Mouse (Mus musculus) layer of hippocampus, postnatal 36 days (tissue): ENCODE measurements at regions not wholly inside any gene's neighbourhood (a gene's known extent, or its start where the extent isn't known, plus 50 kb on each side); places are given as distances from the start of the nearest gene placed in this dataset.

Experiments used
- DNase-seq, 2 experiments: peaks; one replicate each; pipeline ENCODE4 v3.0.0; 2022

DNA sequence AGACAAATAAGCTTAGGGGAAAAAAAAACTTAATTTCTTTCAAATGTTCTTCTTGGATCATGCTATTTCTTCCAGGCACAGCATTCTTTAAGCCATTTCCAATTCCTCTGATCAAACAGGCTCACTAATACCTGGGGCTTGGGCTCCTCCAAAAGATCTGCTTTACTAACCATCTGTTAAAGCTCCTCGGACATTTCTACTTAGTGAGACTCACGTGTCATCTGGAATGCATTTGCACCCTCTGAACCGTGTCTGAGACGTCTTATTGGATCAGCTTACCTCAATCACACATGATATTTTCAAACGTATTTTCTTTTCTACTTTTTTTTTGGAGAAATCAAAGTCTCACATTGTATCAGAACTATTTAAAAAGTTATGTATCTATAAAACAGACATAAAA, 132.4 kb downstream of the Npr3 start:
- DNase-seq, result no peak

DNA sequence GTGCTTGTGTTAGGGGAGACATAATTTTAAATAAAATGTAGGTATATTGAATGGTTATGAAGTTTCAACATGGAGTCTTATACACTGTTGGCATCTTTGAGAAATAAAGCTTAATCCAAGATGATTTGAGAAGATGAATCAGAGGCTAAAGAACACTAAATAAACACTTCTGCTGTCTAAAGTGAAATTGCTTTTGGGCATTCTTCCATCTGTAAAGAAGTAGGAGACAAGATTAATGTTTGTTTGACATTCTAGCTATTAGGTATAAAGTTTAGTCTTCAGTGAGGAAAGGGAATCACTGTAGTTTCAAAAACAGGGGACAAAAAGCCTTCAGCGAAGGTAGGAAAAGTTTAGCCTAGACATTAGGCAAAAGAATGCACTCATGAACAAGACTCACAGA, 136.5 kb downstream of the Npr3 start:
- DNase-seq, result no peak

DNA sequence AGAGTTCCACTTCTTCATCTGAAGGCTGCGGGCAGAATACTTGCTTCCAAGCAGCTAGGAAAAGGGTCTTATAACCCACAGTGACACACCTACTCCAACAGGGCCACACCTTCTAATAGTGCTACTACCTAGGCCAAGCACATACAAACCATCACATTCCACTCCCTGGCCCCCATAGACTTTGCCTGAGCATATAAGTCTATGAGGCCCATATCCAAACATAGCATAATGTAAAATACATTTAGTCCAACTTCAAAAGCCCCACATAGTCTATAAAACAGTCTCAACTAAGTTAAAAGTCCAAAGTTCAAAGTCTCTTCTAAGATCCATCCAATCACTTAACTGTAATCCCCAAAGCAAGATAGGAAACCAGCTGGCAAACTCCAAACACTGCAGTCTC, 149.1 kb downstream of the Npr3 start:
- DNase-seq, result no peak

DNA sequence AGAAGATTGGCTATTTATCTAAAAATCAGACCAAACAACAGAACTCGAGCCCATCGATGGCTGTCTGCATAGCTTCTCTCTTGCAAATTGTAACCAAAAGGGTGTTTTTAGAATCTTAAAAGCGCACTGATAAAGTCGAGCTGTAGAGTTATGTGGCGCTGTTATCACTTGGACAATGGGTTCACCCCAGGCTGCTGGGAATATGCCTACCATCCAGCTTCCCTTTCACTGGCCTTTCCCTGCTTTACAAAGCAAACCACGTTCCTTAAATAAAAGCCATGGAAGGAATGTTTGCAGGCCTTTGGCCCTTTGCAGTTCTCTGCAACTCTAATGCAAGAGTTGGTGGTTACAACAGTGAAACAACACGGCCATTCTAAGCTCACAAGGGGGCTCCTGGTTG, 150.3 kb downstream of the Npr3 start:
- no peak for DNase-seq

DNA sequence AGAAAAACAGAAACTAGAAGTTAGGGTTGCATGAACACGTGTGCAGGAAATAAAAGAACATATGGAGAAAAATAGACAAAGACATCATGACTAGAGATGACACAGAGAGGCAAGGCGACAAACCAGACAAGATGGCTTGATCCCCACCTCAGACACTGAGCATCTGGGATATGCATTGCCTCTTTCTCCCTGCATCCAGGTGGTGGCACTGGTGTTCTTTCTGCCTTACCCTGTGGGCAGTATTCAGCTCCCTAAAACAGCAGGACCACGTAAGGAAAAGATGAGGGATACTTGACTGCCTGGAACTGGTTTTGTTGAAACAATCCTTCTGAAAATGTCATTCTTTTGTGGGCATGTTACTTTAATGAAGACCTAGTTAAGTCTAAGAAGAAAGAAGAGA, 153.9 kb downstream of the Npr3 start:
- DNase-seq, result peak; percentile 52 to 58

DNA sequence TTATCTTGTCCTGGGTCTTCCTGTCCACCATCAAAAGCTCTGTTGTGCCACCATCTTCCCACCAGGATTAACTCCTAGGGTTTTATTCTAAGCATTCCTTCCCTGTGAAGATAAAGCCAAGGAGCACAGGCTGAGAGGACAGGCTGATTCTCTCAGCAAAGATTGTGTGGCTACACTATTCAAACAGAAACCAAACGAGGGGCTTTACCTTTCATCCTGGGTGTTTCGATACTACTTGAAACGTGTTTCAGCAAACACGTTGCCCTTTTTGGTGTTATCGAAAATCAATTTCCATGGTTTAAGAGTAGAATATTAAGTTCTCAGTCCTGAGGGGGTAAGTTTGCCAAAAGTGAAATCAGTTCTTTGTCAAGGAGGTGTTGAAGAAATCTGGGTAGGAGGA, 156.2 kb downstream of the Npr3 start:
- DNase-seq, result no peak

DNA sequence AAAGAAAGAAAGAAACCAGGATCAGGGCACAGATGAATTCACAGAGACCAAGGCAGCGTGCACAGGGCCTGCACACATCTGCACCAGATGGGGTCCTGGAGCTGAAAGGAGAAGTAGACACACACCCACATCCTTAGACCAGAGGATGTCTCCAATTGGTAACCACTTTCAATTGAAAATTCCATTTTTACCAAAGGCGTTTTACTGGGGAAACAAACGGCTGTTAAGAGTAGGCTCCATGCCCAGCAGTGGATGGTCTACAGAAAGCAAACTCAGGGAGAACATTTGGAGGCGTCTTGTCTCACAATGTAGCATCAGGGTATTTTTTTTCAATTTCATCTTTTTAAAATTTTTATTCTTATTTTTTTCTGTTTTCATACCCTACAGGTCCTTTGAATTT, 157.6 kb downstream of the Npr3 start:
- no peak for DNase-seq

DNA sequence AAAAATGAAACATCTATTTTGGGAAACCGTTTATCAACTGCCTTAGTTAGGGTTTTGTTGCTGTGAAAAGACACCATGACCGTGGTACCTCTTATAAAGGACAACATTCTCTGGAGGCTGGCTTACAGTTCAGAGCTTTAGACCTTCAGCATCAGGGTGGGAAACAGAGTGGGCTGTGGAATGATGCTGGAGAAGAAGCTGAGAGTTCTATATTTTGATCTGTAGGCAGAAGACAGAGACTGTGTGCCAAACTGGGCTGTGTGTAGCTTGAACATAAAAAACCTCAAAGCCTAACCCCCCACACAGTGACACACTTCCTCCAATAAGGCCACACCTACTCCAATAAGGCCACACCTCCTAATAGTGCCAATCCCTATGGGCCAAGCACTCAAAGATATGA, 158.8 kb downstream of the Npr3 start:
- DNase-seq, result no peak

DNA sequence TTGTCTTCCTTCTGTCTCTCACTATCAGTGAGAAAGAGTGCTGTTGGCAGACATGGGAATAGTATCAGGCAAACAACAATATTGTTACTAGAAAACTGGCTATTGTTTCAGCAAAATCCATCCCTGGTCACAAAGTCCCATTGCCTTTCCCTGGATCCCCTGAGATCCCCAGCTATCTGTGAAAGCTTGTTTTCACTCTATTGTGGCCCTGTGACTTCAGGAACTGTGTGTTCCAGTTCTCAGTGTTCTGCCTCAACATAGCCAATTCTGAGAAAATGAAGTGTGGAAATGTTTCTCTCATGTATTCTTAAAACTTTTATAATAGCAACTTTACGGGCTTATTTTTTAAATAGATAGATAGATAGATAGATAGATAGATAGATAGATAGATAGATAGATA, 160.3 kb downstream of the Npr3 start:
- DNase-seq, result no peak

DNA sequence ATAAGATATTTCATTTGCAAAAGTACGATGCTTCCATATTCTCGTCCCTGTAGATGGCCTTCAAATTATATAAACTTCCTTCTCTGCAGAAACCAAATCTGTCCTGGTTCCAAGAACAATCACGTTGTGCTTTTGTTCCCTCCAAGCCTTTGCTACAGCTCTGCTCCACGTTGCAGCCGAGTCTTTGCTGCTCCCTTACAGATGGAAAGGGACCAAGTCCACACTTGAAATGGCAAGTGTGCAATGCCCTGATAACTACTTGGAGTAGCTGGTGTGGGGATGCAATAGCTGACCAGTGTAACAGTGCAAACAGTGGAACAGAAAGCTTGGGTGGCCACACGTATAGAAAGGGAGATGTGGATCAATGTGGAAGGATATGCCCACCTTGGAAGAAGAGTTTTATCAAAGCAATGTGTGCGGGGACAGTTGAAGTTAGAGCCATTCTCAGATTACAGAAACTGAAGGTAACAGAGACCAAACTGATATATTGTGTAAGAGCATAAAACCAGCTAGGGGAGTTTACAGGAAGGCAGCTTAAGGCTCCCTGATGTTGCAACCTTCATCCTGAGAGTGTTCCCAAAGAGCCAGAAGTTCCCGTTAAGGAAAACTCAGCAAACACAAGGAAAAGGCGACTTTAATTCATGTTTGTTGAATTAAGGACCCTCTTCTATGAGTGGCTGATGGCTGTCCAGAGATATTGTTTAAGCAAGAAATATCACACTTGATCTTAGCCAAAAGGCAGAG, 161.3 kb downstream of the Npr3 start:
- DNase-seq, result no peak

DNA sequence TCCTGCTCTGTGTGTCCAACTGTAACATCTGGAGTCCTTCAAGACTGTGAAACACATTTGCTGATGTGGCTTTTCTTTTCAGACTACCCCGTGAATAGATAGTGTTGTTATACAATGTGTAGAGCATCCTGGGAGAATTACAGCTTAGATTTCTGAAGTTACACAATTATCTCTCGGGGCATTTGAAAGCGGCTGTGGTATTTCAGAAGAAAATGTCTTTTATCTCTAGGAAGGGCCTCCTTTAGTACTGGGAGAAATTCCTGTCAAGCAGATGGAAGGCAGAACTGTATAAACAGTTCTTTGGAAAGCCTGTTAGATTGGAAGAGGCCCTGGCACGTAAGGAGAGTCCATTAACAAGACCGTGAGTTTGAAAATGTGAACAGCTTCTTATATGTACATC, 162.2 kb downstream of the Npr3 start:
- no peak for DNase-seq

DNA sequence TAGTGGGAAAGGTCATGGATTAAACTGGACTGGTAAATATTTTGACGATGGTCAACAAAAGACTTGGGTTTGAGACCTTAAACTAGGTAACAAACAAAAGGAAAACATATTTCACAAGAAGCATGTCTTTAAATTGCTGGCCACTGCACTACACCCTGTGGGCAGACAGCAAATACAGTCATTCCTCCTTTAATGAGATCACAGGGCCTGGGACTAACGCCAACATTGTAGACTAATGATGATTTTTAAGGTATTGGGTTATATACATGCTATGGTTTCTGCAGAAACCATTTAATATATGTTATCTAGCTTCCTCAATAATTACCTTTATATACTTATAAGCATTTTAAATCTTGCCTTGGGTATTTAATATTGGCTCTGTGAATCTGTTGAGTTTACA, 162.8 kb downstream of the Npr3 start:
- DNase-seq, result no peak

DNA sequence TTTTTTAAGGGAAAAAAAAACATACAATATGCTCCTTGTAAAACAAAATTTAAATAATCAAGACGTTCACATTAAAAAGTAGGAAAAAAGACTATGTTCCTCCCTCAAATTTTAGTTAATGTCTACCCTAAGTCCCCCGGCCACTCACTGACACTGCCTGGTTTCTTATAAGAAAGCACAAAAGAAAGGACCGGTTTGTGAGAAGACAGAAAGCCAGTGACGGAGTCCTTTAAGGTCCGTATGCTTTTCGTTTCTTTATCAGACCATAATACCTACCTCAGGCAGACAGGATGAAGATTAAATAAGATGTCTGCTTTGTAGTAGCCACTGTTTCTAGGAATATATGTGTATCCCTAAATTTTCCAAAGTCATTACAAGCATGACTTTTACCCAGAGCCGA, 164.3 kb downstream of the Npr3 start:
- DNase-seq, result no peak

DNA sequence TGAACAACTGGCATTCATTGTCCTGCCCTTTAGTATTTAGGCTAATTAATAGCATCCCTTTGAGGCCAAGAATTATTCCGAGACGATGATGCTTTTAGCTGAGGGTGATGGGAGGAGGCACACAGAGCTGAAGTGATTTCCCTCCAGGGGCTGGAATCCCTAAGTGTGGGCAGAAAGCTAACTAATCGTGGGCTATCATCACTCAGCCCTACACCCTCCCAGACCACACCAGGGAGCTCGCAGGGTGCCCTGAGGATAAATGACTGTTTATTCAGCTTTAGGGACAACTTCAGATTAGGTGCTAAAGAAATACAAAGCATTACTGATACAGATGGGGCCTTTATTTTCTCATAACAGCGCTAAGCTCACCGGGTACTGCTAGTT, 164.7 kb downstream of the Npr3 start:
- DNase-seq, result no peak

DNA sequence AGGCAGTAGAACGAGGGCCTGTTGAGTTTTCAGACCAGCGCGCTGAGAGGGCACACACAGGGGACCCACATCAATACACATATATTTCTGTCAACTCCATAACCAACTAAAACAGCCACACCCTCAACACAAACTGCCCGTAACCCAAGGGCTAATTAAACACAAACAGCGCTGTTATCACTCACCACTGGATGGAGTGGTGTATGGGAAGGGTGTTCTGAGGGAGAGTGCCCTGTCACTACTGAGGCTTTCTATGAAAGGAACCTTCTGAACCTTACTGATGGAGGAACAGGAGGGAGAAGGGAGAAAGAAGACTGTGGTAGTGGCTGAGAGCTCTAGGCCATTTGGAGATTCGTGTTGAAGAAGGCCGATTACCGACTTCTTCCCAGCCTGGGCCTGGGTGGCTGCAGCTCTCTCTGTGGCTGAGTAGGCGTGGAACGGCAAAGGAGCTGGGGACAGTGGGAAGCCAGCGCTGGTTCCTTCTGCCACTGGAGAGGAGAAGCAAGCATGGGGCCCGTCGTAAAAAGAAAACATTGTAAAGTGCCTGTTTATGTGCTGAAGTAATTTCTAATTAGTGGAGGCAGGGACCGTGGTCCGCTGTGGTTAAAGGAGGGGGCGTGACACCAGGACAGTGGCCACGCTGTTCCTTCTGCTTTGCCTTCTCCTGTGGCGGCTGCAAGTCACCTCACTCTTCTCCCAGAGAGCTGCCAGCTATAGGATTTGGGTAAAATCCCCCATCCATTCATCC, 165.3 kb downstream of the Npr3 start:
- no peak for DNase-seq

DNA sequence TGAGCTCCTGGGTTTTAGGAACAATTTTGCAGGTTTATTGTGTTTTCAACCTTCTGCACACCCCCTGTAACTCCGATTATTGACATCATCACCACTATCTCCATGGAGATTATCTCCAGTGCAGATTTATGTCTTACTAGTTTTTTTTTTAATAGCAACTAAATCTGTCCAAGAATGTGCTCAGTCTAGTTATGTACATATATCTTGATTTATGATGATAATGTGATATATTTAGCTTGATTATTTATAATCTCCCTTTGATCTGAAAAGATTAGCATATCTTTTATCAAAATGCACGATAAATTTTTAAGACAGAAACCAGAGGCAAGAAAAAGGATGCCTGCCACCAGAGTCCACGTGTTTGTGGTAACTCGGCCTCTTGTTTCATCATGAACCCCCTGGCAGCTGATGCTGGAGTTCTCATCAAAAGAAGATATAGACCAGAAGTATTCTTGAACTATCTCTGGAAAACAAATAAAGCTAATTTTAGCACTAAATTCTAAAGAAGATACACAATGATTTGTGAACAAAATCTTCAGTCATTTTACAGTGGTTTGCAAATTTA, 169.6 kb downstream of the Npr3 start:
- no peak for DNase-seq

DNA sequence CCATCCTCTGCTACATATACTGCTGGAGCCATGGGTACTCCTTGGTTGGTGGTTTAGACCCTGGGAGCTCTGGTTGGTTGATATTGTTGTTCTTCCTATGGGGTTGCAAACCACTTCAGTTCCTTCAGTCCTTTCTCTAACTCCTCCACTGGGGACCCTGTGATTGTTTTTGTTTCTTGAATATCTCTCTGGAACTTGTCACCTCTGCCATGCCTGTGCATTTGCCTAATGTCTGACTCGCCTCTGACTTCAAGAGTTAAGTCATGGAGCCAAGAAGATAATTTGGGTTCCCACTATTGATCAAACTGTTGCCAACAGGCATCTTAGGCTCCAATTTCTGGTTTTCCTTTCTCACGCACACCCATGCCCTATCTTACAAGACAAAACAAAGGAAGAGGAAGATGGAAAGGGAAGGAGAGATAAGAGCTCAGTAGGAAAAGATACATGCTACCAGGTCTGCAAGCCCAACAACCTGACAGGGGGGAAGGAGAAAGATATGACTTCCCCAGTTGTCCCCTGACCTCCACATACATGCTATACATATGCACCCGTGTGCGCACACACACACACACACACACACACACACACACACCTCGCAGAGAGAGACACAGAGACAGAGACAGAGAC, 172.3 kb downstream of the Npr3 start:
- DNase-seq, result no peak

DNA sequence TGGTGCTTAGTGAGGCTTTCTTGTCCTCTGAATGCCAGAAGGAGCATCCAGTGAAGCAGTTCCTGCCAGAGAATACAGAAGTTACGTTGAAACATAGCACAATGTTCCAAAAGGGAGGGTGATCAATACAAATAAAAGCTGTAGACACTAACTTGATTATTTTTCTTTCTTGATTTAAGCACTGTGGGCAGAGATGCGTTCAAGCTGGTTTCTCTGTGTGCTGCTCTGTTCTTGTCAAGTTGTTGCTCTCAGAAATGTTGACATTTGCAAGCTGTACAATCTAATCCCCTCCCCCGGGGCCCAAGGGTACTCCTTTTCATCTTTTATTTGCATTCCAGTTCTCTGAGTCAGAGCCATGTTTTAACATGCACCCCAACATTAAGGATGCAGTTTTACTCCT, 177.7 kb downstream of the Npr3 start:
- no peak for DNase-seq

DNA sequence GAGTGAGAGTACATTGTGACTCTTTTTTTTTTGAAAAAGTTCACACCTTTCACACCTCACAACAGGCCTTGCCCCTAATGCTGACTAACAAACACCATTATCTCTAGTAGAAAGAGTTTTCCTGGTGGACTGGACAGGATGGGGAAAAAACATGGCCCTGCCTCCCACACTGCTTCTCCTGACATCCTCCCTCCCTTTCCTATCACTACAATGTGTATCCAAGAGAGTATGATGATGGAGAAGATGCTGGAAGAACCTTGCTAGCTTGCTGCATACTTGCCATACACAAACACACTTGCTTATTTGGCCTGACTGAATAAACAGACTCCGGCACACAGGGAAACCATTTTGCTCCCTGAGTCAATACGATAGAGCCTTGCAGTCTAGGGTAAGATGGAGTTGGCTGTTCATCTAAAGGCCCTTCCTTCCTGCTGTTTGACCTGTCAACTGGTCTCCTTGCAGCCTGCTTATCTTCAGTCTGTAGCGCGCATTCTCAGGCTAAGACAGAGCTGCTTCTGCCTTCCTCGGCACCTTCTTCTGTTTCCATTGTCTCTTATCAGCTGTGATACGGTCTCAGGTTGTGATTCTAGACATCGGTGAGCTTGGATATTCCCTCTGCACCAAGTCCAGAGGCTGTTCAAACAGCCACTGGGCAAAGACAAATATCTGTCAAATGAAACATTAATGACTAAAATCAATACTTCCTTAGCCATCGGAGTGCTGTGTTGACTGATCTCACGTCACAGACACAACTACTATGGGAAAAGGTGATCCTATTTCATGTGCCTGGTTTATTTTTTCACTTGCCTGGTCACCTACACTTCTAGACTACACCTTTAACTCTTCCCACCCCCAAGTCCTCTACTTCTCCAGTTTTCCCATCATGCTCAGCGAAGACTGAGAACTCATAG, 181.2 kb downstream of the Npr3 start:
- no peak for DNase-seq

DNA sequence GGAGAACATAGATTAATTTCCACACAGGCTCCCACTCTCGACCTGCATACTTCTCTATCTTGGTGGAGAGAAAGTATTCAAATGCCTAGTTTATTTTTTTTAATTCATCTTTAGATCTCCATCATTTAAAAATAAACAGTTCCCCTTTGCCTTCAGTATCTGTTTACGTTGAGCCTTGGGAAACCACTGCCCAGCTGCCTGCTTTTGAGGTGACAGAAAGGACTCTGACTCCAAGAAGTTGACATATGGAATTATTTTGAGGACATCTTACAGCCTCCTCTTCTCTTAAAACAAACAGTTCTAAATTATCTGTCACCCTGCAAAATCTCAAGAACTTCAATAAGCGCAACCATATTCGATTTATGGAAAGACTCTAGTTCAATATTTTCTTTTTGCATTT, 186.4 kb downstream of the Npr3 start:
- no peak for DNase-seq

DNA sequence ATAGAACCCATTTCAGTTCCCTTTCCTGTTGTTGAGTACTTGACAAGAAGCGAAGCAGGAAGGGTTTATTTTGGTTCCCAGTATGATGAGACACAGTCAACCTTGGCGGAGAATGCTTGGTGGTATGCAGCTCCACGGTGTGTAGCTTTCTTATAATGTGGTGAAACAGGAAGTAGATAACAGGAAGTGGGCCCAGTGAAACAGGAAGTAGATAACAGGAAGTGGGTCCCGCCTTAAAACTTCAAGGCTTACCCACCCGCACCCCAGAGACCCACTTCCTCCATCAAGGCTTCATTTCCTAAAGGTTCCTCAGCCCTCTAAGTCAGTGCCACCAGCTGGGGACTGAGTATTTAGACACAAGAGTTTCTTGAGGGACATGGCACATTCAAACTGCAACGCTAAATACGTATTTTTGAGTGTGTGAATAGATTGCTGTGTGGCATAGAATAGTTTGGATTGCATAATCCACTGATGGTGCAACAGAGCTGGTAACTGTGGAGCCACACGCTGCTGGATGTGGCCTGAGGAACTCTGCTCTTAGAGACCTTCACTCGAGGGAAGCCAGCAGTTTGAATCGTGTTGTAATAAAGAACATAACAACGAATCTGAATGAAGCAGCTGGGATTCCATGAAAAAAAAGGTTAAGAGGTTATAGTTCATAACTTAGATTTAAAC, 190.8 kb downstream of the Npr3 start:
- DNase-seq, result no peak
